Mouse (Mus musculus) mouse trophoblast stem cell (cell line): ENCODE measurements around the gene Dnmt1.
"Not testable (repeated sequence)": the region's sequence is repeated elsewhere in the genome, so short reads cannot be mapped to it uniquely, and the experiment has no call there.

Experiments used
- in situ Hi-C, 2 experiments: fragments of 300-500 bp; cut with MseI, MboI; formaldehyde crosslinking; loops; 2 replicates in 1 of 2; 3 replicates in 1 of 2; pipeline ENCODE4 v1.15.1; 2025

Dnmt1 gene

GRCm38 (mm10) chr9:20959430-20959938, at the start of gene Dnmt1:
Gene Dnmt1, minus strand, starts transcription at chr9:20959888.
- in situ Hi-C loops: no loop called here

DNA sequence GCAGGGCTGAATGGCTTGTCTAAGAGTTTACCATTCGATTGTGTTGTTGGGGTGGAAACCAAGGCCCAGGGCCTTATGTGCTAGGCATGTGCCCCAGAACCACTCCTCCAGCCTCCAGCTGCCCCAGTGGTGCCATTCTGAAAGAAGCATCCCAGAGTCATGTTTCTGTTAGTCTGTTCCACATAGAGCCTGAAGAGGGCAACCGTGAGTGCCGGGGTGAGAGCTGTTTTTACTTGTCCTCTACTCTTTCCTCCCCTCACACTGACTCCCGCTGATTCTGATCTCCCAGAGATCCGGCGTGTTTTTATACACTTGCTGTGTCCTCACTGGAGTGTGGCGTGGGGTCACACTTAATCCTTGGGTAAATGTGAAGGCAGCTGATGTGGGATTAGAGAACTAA, 48.3 kb upstream of the Dnmt1 start:
- in situ Hi-C loops: no loop called here

GRCm38 (mm10) chr9:21007313-21007952, 47.7 kb upstream of the Dnmt1 start:
- in situ Hi-C loops: no loop called here

DNA sequence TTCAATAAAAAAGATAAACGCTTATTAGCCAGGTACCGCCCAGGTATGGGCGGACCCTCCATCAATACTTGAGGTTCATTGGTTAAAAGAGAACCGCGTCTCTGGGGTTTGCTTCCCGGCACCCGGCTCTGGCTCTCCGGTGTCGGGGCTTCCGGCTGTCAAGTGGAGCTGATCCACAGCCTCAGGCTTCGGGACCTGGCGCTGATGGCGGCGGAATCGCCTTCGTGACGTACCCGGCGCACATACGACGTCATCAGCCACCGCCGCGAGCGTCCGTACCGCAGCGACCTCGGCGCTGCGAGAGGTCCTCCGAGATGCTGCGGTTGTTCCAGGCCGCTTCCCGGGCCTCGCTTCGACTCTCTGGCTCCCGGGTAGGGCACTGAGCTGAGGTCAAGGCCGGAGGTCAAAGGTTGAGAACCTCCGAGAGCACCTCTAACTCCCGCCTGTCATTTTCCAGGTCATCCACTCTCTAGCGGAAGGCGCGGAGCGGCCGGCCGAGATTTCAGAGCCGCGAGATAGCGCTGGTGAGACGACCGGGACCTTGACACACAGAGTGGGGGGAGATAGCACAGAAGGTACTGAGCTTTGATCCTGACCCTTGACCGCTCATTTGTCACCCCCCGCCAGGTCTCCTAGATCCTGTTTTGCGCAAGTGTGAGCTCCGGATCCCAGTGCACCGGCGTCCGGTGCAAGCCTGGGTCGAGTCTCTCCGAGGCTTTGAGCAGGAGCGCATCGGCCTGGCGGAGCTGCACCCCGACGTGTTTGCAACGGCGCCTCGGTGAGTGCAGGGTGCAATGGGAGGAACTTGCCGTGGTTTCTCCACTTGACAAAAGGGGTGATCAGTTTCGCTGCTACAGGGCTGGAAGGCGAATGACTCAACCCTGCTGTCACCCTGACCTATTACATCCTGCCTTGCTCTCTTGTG, 43.2 kb upstream of the Dnmt1 start, which contains the start of gene Mrpl4:
TSS of gene Mrpl4 (plus strand) at position 112 of the 925 bp plus-strand sequence.
- in situ Hi-C loops: loop anchor here (5.0 kb wide), 1 partner anchor 101 kb away; no protein-coding TSS in a partner anchor

DNA sequence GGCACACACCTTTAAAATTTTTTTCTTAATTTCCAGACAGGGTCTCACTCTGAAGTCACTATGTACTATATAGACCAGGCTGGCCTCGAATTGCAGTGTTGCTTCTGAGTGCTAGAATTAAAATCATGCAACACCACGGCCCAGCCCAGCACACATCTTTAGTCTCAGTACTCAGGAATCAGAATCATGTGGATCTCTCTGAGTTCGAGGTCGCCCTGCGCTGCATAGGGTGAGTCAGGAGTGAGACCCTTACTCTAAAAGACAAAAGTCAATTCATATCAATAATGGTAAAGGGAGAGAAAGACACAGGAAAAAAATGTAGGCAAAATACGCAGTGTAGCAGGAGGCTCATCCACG, 42.6 kb upstream of the Dnmt1 start:
- in situ Hi-C loops: loop anchor here (5.0 kb wide), 1 partner anchor 100 kb away; no protein-coding TSS in a partner anchor

DNA sequence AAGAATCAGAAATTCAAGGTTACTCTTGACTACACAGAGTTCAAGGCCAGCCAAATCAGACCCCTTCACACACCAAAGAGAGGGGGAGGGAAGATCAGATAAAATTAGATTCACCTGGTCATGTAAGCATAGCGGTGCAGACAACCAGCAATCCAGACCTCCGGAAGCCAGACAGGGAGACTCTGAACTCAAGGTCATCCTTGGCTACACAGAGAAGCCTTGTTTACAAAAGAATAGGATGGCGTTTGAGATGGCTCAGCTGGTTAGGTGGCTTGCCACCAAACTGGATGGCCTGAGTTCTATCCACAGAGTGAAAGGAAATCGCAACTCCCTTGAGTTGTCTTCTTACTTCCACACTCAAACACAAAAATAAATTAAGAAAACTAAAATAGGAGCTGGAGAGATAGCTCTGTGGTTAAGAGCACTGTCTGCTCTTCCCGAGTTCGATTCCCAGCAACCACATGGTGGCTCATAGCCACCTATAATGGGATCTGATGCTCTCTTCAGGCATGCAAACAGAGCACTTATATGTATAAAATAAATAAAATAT, 42.0 kb upstream of the Dnmt1 start:
- in situ Hi-C loops: loop anchor here (5.0 kb wide), 1 partner anchor 99 kb away; no protein-coding TSS in a partner anchor

GRCm38 (mm10) chr9:21000811-21001210, 41.1 kb upstream of the Dnmt1 start:
- in situ Hi-C loops: loop anchor here (5.0 kb wide), 1 partner anchor 99 kb away; no protein-coding TSS in a partner anchor

- in situ Hi-C loops: not testable (repeated sequence)
Measured at GRCm38 (mm10) chr9:20998337-20998736, 38.6 kb upstream of the Dnmt1 start.

DNA sequence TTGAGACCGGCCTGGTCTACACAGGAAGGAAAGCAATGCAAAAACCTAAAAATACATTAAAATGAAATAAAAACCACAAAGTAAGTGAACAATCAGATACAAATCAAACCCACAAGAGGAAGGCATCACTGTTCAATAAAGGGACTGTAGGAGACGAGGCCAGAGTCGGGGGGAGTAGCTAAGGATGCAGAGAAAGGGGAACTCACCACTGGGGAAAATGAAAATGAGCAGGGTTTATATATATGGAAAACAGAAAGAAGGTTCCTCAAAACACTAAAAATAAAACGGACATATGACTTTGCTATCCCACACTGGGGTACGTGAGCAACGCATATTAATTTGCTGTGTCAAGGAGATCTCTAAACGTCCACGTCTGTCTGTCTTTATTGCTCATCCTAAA, 37.4 kb upstream of the Dnmt1 start:
- in situ Hi-C loops: no loop called here

- in situ Hi-C loops: no loop called here
Measured at GRCm38 (mm10) chr9:20995069-20995468, 35.4 kb upstream of the Dnmt1 start.

DNA sequence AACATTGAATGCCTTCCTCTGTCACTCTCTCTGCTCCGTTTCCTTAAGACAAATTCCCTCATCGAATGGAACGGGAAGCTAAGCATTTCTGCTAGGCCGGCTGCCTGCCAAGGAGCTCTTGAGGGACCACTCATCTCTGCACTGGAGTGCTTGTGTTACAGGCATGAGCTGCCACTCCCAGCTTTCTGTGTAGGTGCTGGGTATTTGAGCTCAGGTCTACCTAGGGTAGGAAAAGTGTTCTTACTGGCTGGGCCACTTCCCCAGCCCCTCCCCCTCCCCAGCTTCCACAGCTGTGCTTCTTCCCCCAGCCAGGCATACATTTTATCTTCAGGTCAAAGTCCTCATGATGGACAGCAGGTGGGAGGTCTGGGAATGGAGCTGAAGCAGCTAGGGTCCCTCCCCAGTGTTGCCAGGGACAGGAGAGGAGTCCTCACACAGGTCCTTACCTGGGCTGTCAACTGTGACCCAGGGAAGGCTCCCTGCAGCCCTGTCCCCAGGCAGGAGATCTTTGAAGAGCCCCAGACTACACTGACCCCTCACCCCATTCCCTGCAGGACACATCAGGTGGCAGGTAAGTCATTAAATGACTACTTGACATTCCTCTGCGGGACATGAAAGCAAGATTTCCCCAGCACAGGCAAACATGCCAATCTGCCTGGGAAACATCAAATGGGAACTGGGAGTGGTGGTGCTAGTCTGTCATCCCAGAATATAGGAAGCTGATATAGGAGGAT, 33.6 kb upstream of the Dnmt1 start:
- in situ Hi-C loops: no loop called here

DNA sequence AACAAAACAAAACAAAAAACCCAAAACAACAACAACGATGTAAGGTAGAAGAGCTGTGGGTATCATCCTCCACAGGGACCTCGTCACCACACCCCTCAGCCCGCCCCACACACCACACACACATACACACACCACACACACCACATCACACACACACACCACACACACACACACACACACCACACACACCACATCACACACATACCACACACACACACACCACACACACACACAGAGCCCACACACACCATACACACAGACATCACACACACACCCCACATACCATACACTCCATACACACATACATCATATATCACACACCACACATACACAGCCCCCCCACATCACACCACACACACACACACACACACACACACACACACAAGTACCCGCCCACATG, 31.9 kb upstream of the Dnmt1 start:
- in situ Hi-C loops: no loop called here

DNA sequence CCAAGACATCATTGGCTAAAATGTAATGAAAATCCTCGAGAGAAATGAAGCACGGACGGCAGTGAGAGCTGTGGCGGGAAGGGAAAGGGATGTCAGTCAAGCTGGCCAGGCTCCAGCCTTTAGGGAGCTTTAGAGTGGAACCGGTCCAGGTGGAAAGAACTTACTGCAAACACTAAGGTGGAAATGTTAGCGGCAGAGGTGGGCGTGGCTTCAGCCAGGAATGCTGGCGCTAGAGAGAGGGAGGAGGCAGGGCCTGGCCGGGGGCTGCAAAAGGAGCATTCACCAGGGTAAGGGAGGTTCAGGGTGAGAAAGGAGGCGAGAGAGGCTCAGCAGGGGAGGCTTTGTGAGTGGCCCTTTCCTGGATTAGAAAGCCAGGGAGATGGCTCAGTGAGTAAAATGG, 31.2 kb upstream of the Dnmt1 start:
- in situ Hi-C loops: no loop called here

GRCm38 (mm10) chr9:20987953-20988352, 28.3 kb upstream of the Dnmt1 start:
- in situ Hi-C loops: no loop called here

DNA sequence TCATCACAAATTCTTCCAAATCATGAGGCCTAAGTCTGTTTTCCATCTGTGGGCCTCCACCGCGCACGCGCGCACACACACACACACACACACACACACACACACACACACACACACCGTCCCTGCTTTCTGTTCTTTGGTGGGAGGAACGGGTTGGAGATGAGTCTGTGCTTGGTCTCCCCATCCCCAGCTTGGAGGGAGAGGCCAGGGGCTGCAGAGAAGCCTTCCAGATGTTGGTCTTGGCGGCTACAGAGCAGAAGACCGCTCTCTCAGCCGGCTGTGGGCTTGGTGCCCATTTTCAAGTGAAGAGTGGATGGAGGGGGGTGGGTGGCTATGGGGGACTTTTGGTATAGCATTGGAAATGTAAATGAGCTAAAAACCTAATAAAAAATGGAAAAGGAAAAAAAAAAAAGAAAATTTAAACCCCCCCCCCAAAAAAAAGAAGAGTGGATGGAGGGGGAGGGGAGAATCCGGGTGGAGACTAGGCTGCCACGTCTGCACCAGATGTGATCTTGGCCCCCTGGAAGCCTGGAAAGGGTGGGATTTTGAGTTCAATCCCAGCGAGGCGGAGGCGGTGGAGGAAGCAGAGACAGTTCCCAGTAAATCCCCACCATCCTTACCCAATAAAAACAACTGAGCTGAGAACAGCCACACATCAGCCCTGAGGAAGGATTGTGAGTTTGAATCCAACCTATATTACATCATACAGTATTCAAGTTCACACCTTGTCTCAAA, 27.4 kb upstream of the Dnmt1 start:
- in situ Hi-C loops: no loop called here

DNA sequence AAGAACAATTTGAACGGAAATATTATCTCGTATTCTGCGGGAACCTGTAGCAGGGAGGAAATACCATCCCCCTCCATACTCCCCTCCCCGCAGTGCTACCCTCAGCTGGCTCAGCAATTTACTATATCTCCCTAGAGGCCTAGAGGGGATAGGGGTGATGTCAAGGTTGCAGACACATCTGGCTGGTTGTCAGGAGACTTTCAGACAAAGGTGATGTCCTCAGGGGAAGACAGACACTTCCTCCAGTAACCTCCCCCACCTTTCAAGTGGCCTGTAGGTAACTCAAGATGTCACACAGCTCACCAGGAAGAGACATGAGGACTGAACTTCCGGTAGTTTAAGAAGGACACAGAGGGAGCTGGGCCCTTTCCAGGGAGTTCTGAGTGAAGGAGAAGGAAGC, 23.5 kb upstream of the Dnmt1 start:
- in situ Hi-C loops: no loop called here

DNA sequence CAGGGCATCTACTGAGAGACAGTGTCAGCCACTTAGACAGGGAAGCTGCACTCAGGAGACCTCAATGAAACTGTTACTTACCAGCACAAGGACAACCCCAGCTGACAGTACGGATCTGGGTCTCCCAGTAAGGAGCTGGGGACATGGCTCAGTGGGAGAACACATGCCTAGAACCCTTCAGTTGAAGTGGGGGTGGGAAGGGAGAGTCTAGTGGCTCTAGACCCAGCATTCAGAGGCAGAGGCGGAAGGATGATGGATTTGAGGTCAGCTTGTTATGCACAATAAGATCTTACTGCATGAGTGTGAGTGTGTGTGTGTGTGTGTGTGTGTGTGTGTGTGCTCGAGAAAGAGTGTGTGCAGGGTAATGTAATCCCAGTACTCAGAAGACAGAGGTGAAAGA, 22.5 kb upstream of the Dnmt1 start:
- in situ Hi-C loops: no loop called here

DNA sequence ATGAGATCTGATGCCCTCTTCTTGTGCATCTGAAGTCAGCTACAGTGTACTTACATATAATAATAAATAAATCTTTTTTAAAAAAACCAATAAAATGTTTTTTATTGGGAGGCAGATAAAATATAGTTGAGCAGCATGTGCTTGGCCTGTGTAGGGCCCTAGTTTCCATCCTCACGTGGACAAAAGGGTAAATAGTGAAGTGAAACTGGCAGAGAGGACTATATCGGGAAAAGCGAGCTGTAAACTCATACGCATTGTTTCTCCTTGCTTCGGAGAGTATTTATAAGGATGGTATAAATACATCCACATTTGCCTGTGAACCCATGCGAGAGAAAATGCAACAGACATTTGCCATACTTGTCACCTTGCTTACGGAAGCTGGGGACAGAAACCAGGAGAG, 20.1 kb upstream of the Dnmt1 start:
- in situ Hi-C loops: no loop called here

- in situ Hi-C loops: no loop called here
Measured at GRCm38 (mm10) chr9:20979181-20979580, 19.5 kb upstream of the Dnmt1 start.

GRCm38 (mm10) chr9:20978409-20979095, 18.9 kb upstream of the Dnmt1 start:
- in situ Hi-C loops: no loop called here
